Mouse (Mus musculus) liver, adult 2 months (tissue): ENCODE results near the gene Slc25a25.

Experiments used
- CTCF ChIP-seq: fragments of 200-500 bp; IDR thresholded peaks from 2 replicates; pipeline ENCODE4 v1.5.1; 2011; ENCODE audit warnings: low read depth, low read length, control low read depth
- POLR2A ChIP-seq: fragments of 200-500 bp; IDR thresholded peaks from 2 replicates; pipeline ENCODE4 v1.6.1; 2011; ENCODE audit warnings: low read length, control low read depth; ENCODE audit not compliant: insufficient read depth; ENCODE audit errors: extremely low read depth

GRCm38 (mm10) chr2:32439177-32439576, 12.1 kb downstream of the Slc25a25 start:
- no peak for TF ChIP-seq CTCF
- TF ChIP-seq POLR2A: no peak
